Mouse (Mus musculus): ENCODE data around the gene Aven. TPM values are rescaled to one million over a fixed set of nuclear protein-coding genes. Genes with fewer than 3 reads are reported as not detected.

Gene Aven
- polyA plus RNA-seq, 1 experiment from 2014 or later = 4.6 TPM

- no peak for ATAC-seq (ENCODE audit: low read depth)
- no peaks in the 10 kb centered on the region for H3K9me3 ChIP-seq (ENCODE audit: control insufficient read depth, low read length)
- no peak overlapping the region for H3K4me2 ChIP-seq (ENCODE audit: low read depth, low read length)
- H3K27me3 ChIP-seq (ENCODE audit: control insufficient read depth, insufficient read depth, low read depth, low read length) = no peaks in the 10 kb centered on the region
- WGBS = 69% methylated on average over 6 of the region's 6 CpGs
- H3K4me3 ChIP-seq (ENCODE audit: low read length) = no peak overlapping the region
- no peaks in the 10 kb centered on the region for H3K4me1 ChIP-seq (replicated peaks; ENCODE audit: control insufficient read depth, insufficient read depth, low read length)
- no peaks in the 10 kb centered on the region for H3K36me3 ChIP-seq (ENCODE audit: control insufficient read depth, insufficient read depth, low read length)
- no peak overlapping the region for H3K27ac ChIP-seq (ENCODE audit: low read length)
- H3K9ac ChIP-seq (ENCODE audit: low read length) = no peak overlapping the region
Measured at GRCm38 (mm10) chr2:112503978-112504377, 11.2 kb downstream of the Aven start.

GRCm38 (mm10) chr2:112506841-112507435 is 14.2 kb downstream of the Aven start:
- Histone ChIP-seq H3K4me3 (ENCODE audit: low read length) (no peak overlapping the region), H3K27me3 (ENCODE audit: control insufficient read depth, insufficient read depth, low read depth, low read length) (no peaks in the 10 kb centered on the region), H3K36me3 (ENCODE audit: control insufficient read depth, insufficient read depth, low read length) (no peaks in the 10 kb centered on the region), H3K4me2 (ENCODE audit: low read depth, low read length) (no peak overlapping the region), H3K9me3 (ENCODE audit: control insufficient read depth, low read length) (no peaks in the 10 kb centered on the region), H3K27ac (ENCODE audit: low read length) (no peak overlapping the region), H3K4me1 (replicated peaks; ENCODE audit: control insufficient read depth, insufficient read depth, low read length) (no peaks in the 10 kb centered on the region), H3K9ac (ENCODE audit: low read length) (no peak overlapping the region)
- ATAC-seq (ENCODE audit: low read depth) = no peak
- 61% methylated on average over 5 of the region's 5 CpGs for WGBS

- WGBS = 98% methylated on average over 1 of the region's 1 CpGs
- no peaks in the 10 kb centered on the region for H3K27me3 ChIP-seq (ENCODE audit: control insufficient read depth, insufficient read depth, low read depth, low read length)
- H3K4me2 ChIP-seq (ENCODE audit: low read depth, low read length) = no peak overlapping the region
- H3K36me3 ChIP-seq (ENCODE audit: control insufficient read depth, insufficient read depth, low read length) = no peaks in the 10 kb centered on the region
- ATAC-seq (ENCODE audit: low read depth) = no peak
- no peaks in the 10 kb centered on the region for H3K9me3 ChIP-seq (ENCODE audit: control insufficient read depth, low read length)
- H3K9ac ChIP-seq (ENCODE audit: low read length) = no peak overlapping the region
- no peak overlapping the region for H3K4me3 ChIP-seq (ENCODE audit: low read length)
- no peaks in the 10 kb centered on the region for H3K4me1 ChIP-seq (replicated peaks; ENCODE audit: control insufficient read depth, insufficient read depth, low read length)
- H3K27ac ChIP-seq (ENCODE audit: low read length) = no peak overlapping the region
Measured at GRCm38 (mm10) chr2:112507444-112507843, 14.7 kb downstream of the Aven start.

GRCm38 (mm10) chr2:112510140-112510539 is 17.4 kb downstream of the Aven start:
- H3K36me3 ChIP-seq (ENCODE audit: control insufficient read depth, insufficient read depth, low read length) = no peaks in the 10 kb centered on the region
- H3K27ac ChIP-seq (ENCODE audit: low read length) = no peak overlapping the region
- no peak for ATAC-seq (ENCODE audit: low read depth)
- H3K4me1 ChIP-seq (replicated peaks; ENCODE audit: control insufficient read depth, insufficient read depth, low read length) = no peaks in the 10 kb centered on the region
- H3K9ac ChIP-seq (ENCODE audit: low read length) = no peak overlapping the region
- no peaks in the 10 kb centered on the region for H3K27me3 ChIP-seq (ENCODE audit: control insufficient read depth, insufficient read depth, low read depth, low read length)
- no peak overlapping the region for H3K4me2 ChIP-seq (ENCODE audit: low read depth, low read length)
- H3K9me3 ChIP-seq (ENCODE audit: control insufficient read depth, low read length) = no peaks in the 10 kb centered on the region
- H3K4me3 ChIP-seq (ENCODE audit: low read length) = no peak overlapping the region
- 73% methylated on average over 4 of the region's 4 CpGs for WGBS

- Histone ChIP-seq H3K36me3 (ENCODE audit: control insufficient read depth, insufficient read depth, low read length) (no peaks in the 10 kb centered on the region), H3K9ac (ENCODE audit: low read length) (no peak overlapping the region), H3K27me3 (ENCODE audit: control insufficient read depth, insufficient read depth, low read depth, low read length) (no peaks in the 10 kb centered on the region), H3K9me3 (ENCODE audit: control insufficient read depth, low read length) (no peaks in the 10 kb centered on the region), H3K27ac (ENCODE audit: low read length) (no peak overlapping the region), H3K4me2 (ENCODE audit: low read depth, low read length) (no peak overlapping the region), H3K4me1 (replicated peaks; ENCODE audit: control insufficient read depth, insufficient read depth, low read length) (no peaks in the 10 kb centered on the region), H3K4me3 (ENCODE audit: low read length) (no peak overlapping the region)
- 100% methylated on average over 1 of the region's 1 CpGs for WGBS
- ATAC-seq (ENCODE audit: low read depth) = no peak
Measured at GRCm38 (mm10) chr2:112513036-112513435, 20.3 kb downstream of the Aven start.

GRCm38 (mm10) chr2:112516728-112517127 is 24.0 kb downstream of the Aven start:
- H3K9me3 ChIP-seq (ENCODE audit: control insufficient read depth, low read length) = no peaks in the 10 kb centered on the region
- H3K36me3 ChIP-seq (ENCODE audit: control insufficient read depth, insufficient read depth, low read length) = no peaks in the 10 kb centered on the region
- no peak for ATAC-seq (ENCODE audit: low read depth)
- H3K9ac ChIP-seq (ENCODE audit: low read length) = no peak overlapping the region
- no peak overlapping the region for H3K4me2 ChIP-seq (ENCODE audit: low read depth, low read length)
- H3K27ac ChIP-seq (ENCODE audit: low read length) = no peak overlapping the region
- H3K4me3 ChIP-seq (ENCODE audit: low read length) = no peak overlapping the region
- no peaks in the 10 kb centered on the region for H3K4me1 ChIP-seq (replicated peaks; ENCODE audit: control insufficient read depth, insufficient read depth, low read length)
- no peaks in the 10 kb centered on the region for H3K27me3 ChIP-seq (ENCODE audit: control insufficient read depth, insufficient read depth, low read depth, low read length)
- WGBS = 78% methylated on average over 3 of the region's 3 CpGs

GRCm38 (mm10) chr2:112517218-112517617 is 24.5 kb downstream of the Aven start:
- WGBS = 72% methylated on average over 3 of the region's 3 CpGs
- Histone ChIP-seq H3K4me2 (ENCODE audit: low read depth, low read length) (no peak overlapping the region), H3K4me3 (ENCODE audit: low read length) (no peak overlapping the region), H3K36me3 (ENCODE audit: control insufficient read depth, insufficient read depth, low read length) (no peaks in the 10 kb centered on the region), H3K27ac (ENCODE audit: low read length) (no peak overlapping the region), H3K9me3 (ENCODE audit: control insufficient read depth, low read length) (no peaks in the 10 kb centered on the region), H3K4me1 (replicated peaks; ENCODE audit: control insufficient read depth, insufficient read depth, low read length) (no peaks in the 10 kb centered on the region), H3K9ac (ENCODE audit: low read length) (no peak overlapping the region), H3K27me3 (ENCODE audit: control insufficient read depth, insufficient read depth, low read depth, low read length) (no peaks in the 10 kb centered on the region)
- ATAC-seq (ENCODE audit: low read depth) = no peak

GRCm38 (mm10) chr2:112518541-112518940 is 25.8 kb downstream of the Aven start:
- H3K27me3 ChIP-seq (ENCODE audit: control insufficient read depth, insufficient read depth, low read depth, low read length) = no peaks in the 10 kb centered on the region
- no peaks in the 10 kb centered on the region for H3K4me1 ChIP-seq (replicated peaks; ENCODE audit: control insufficient read depth, insufficient read depth, low read length)
- ATAC-seq (ENCODE audit: low read depth) = no peak
- no peak overlapping the region for H3K4me2 ChIP-seq (ENCODE audit: low read depth, low read length)
- H3K9me3 ChIP-seq (ENCODE audit: control insufficient read depth, low read length) = no peaks in the 10 kb centered on the region
- H3K4me3 ChIP-seq (ENCODE audit: low read length) = no peak overlapping the region
- H3K36me3 ChIP-seq (ENCODE audit: control insufficient read depth, insufficient read depth, low read length) = no peaks in the 10 kb centered on the region
- no peak overlapping the region for H3K27ac ChIP-seq (ENCODE audit: low read length)
- no peak overlapping the region for H3K9ac ChIP-seq (ENCODE audit: low read length)

- H3K4me1 ChIP-seq (replicated peaks; ENCODE audit: control insufficient read depth, insufficient read depth, low read length) = no peaks in the 10 kb centered on the region
- H3K9ac ChIP-seq (ENCODE audit: low read length) = no peak overlapping the region
- no peak overlapping the region for H3K27ac ChIP-seq (ENCODE audit: low read length)
- no peaks in the 10 kb centered on the region for H3K36me3 ChIP-seq (ENCODE audit: control insufficient read depth, insufficient read depth, low read length)
- ATAC-seq (ENCODE audit: low read depth) = no peak
- H3K4me2 ChIP-seq (ENCODE audit: low read depth, low read length) = no peak overlapping the region
- WGBS = 75% methylated on average over 4 of the region's 4 CpGs
- no peaks in the 10 kb centered on the region for H3K9me3 ChIP-seq (ENCODE audit: control insufficient read depth, low read length)
- H3K27me3 ChIP-seq (ENCODE audit: control insufficient read depth, insufficient read depth, low read depth, low read length) = no peaks in the 10 kb centered on the region
- H3K4me3 ChIP-seq (ENCODE audit: low read length) = no peak overlapping the region
Measured at GRCm38 (mm10) chr2:112520526-112521482, 28.0 kb downstream of the Aven start.
